39 mouse cellular contexts compared by ENCODE assay signal in the genomic region with DNA sequence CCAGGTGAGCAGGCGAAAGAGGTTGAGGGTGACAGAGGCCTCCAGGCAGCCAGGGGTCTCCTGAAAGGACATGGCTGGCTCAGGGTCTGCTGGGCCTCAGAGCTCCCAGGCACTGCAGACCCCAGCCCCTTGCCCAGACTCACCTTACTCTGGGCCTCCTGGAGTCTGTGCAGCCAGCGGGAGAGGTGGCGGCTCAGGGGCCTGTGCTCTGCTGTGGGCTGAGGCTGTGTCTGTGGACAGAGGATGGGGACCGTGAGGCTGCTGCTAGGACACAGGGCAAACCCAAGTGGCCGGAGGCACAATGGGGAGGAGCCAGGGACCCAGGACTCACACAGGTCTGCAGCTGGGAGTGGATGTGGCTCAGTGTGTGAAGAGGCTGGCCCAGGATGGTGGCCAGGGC. TPM values are rescaled to one million over a fixed set of nuclear protein-coding genes. Genes with fewer than 3 reads are reported as not detected.
DNase-seq lines count a peak whose midpoint lies in the region; ATAC-seq and TF ChIP-seq lines count a peak whose summit lies in the region.
"Had no signal": no experiment of that assay in that cellular context is flagged by ENCODE, and none has a peak within 500 bp of the region (broad histone marks: within the 10 kb centered on the region; RNA-seq: fewer than 3 reads in every experiment).

No protein-coding gene starts in this region.

- no peak overlapping the region for H3K27ac ChIP-seq in heart, embryonic 14.5 days (replicated peaks in 1 of 2; ENCODE audit: control insufficient read depth in 1 of 2, insufficient read depth in 1 of 2, low read depth in 2 of 2, low read length in 2 of 2)
- H3K27ac ChIP-seq in heart, adult 2 months, result no peak overlapping the region
- no peak overlapping the region for H3K27ac ChIP-seq in lung, embryonic 15.5 days
- no peak overlapping the region for H3K27ac ChIP-seq in stomach, embryonic 14.5 days (ENCODE audit: low read length)
- no peak overlapping the region for H3K27ac ChIP-seq in hindbrain, embryonic 16.5 days (ENCODE audit: low read depth, low read length)
- H3K27ac ChIP-seq: embryonic facial prominence, embryonic 12.5 days; heart, embryonic 10.5 days; hindbrain, embryonic 13.5 days; liver, embryonic 14.5 days; stomach, embryonic 15.5 days had no signal

- DNase-seq in heart, adult 2 months, result no peak
- DNase-seq in lung, postnatal 14 days, result no peak
- DNase-seq in frontal cortex, adult 2 months (ENCODE audit: extremely low spot score in 1 of 2, low spot score in 1 of 2), result no peak
- DNase-seq: adrenal gland, postnatal 10 days; cerebellum, adult 11 months; cerebellum, adult 9-10 months; cerebellum, postnatal 36 days; forebrain, postnatal 0 days; gastrocnemius, postnatal 10 days; heart, postnatal 4 days; kidney, adult 9 months; layer of hippocampus, adult 9-11 months; liver; lung, adult 2 months; right cerebral cortex, adult 18-20 months; right cerebral cortex, postnatal 4 days; thymus, adult 18-20 months; thymus, postnatal 25 days had no signal

- no peak overlapping the region for H3K4me3 ChIP-seq in heart, embryonic 14.5 days (ENCODE audit: control insufficient read depth in 1 of 2, insufficient read depth in 1 of 2, low read depth in 1 of 2, low read length in 2 of 2)
- no peak overlapping the region for H3K4me3 ChIP-seq in heart, adult 2 months
- no peak overlapping the region for H3K4me3 ChIP-seq in lung, embryonic 15.5 days
- H3K4me3 ChIP-seq in stomach, embryonic 14.5 days (ENCODE audit: low read depth, low read length), result no peak overlapping the region
- H3K4me3 ChIP-seq in hindbrain, embryonic 16.5 days (ENCODE audit: low read length), result no peak overlapping the region
- H3K4me3 ChIP-seq: embryonic facial prominence, embryonic 12.5 days; erythroblast, embryonic 14.5 days; heart, embryonic 10.5 days; hindbrain, embryonic 13.5 days; stomach, embryonic 15.5 days had no signal

- ATAC-seq in heart, embryonic 14.5 days (ENCODE audit: insufficient number of reproducible peaks, insufficient read depth, low FRiP score, low read depth), result 0 out of 2 replicates have a peak, but pooled peaks have one; percentile 54
- ATAC-seq in lung, embryonic 15.5 days (ENCODE audit: borderline replicate concordance, extremely low read depth, low FRiP score, low TSS enrichment), result peak; percentile 39; the same call in 1 of the 2 replicates
- ATAC-seq in stomach, embryonic 14.5 days (ENCODE audit: insufficient number of reproducible peaks, insufficient read depth, low FRiP score, low read depth), result 0 out of 2 replicates have a peak, but pooled peaks have one; percentile 42
- no peak for ATAC-seq in hindbrain, embryonic 16.5 days
- ATAC-seq: forebrain, postnatal 0 days; midbrain, embryonic 16.5 days; Patski had no signal

- intact Hi-C loops in heart, adult 2 months (cut with DNase I), result no loop called here

- no peak for TF ChIP-seq CTCF in heart, adult 2 months (IDR thresholded peaks at IDR 0.05)

- no peaks in the 10 kb centered on the region for H3K27me3 ChIP-seq in heart, embryonic 14.5 days (ENCODE audit: control insufficient read depth, insufficient read depth, low read length)
- H3K27me3 ChIP-seq in heart, adult 2 months (ENCODE audit: control insufficient read depth, insufficient read depth, low read length), result no peaks in the 10 kb centered on the region
- H3K27me3 ChIP-seq in lung, embryonic 15.5 days, result no peaks in the 10 kb centered on the region
- no peaks in the 10 kb centered on the region for H3K27me3 ChIP-seq in stomach, embryonic 14.5 days (ENCODE audit: control insufficient read depth, insufficient read depth, low read length)
- H3K27me3 ChIP-seq in hindbrain, embryonic 16.5 days (replicated peaks; ENCODE audit: control insufficient read depth, insufficient read depth, low read length), result no peaks in the 10 kb centered on the region
- H3K27me3 ChIP-seq: embryonic facial prominence, embryonic 12.5 days; stomach, embryonic 15.5 days had no signal

- no peak for TF ChIP-seq POLR2A in heart, adult 2 months (IDR thresholded peaks at IDR 0.05; ENCODE audit: insufficient read depth, low read depth, low read length)

- H3K4me1 ChIP-seq in heart, embryonic 14.5 days (ENCODE audit: control insufficient read depth in 2 of 2, insufficient read depth in 2 of 2, low read length in 2 of 2), result no peaks in the 10 kb centered on the region
- H3K4me1 ChIP-seq in heart, adult 2 months (ENCODE audit: control insufficient read depth, insufficient read depth, low read length), result no peaks in the 10 kb centered on the region
- no peaks in the 10 kb centered on the region for H3K4me1 ChIP-seq in lung, embryonic 15.5 days
- no peaks in the 10 kb centered on the region for H3K4me1 ChIP-seq in stomach, embryonic 14.5 days (ENCODE audit: control insufficient read depth, insufficient read depth, low read length)
- H3K4me1 ChIP-seq in hindbrain, embryonic 16.5 days (ENCODE audit: control insufficient read depth, insufficient read depth, low read depth, low read length), result no peaks in the 10 kb centered on the region
- H3K4me1 ChIP-seq: embryonic facial prominence, embryonic 12.5 days; hindbrain, embryonic 13.5 days had no signal

- H3K4me2 ChIP-seq in heart, embryonic 14.5 days (ENCODE audit: low read length), result no peak overlapping the region
- no peak overlapping the region for H3K4me2 ChIP-seq in lung, embryonic 15.5 days
- no peak overlapping the region for H3K4me2 ChIP-seq in stomach, embryonic 14.5 days (replicated peaks; ENCODE audit: low read depth, low read length)
- H3K4me2 ChIP-seq in hindbrain, embryonic 16.5 days (ENCODE audit: low read length), result no peak overlapping the region
- H3K4me2 ChIP-seq: embryonic facial prominence, embryonic 12.5 days; hindbrain, embryonic 13.5 days; midbrain, embryonic 11.5 days; stomach, embryonic 15.5 days had no signal

- no peaks in the 10 kb centered on the region for H3K36me3 ChIP-seq in heart, embryonic 14.5 days (ENCODE audit: control insufficient read depth, insufficient read depth, low read length)
- no peaks in the 10 kb centered on the region for H3K36me3 ChIP-seq in heart, adult 2 months (ENCODE audit: control insufficient read depth, insufficient read depth, low read length)
- H3K36me3 ChIP-seq in lung, embryonic 15.5 days, result no peaks in the 10 kb centered on the region
- no peaks in the 10 kb centered on the region for H3K36me3 ChIP-seq in stomach, embryonic 14.5 days (ENCODE audit: control insufficient read depth, insufficient read depth, low read length)
- H3K36me3 ChIP-seq in hindbrain, embryonic 16.5 days (ENCODE audit: control insufficient read depth, insufficient read depth, low read length), result no peaks in the 10 kb centered on the region
- H3K36me3 ChIP-seq: embryonic facial prominence, embryonic 12.5 days; heart, embryonic 10.5 days; hindbrain, embryonic 13.5 days; stomach, embryonic 15.5 days had no signal

- WGBS in heart, embryonic 14.5 days, result 85% methylated on average over 5 of the region's 5 CpGs
- 86% methylated on average over 5 of the region's 5 CpGs for WGBS in heart, adult 2 months
- 75% methylated on average over 5 of the region's 5 CpGs for WGBS in lung, embryonic 15.5 days
- 83% methylated on average over 5 of the region's 5 CpGs for WGBS in stomach, embryonic 14.5 days
- 87% methylated on average over 5 of the region's 5 CpGs for WGBS in hindbrain, embryonic 16.5 days

- TF ChIP-seq EP300 in heart, adult 2 months (IDR thresholded peaks at IDR 0.05; ENCODE audit: insufficient read depth, low read depth, low read length), result no peak

- no peak overlapping the region for H3K9ac ChIP-seq in heart, embryonic 14.5 days (ENCODE audit: low read length)
- H3K9ac ChIP-seq in heart, adult 2 months (ENCODE audit: low read depth, low read length), result no peak overlapping the region
- no peak overlapping the region for H3K9ac ChIP-seq in lung, embryonic 15.5 days
- H3K9ac ChIP-seq in stomach, embryonic 14.5 days (replicated peaks; ENCODE audit: low read depth, low read length), result no peak overlapping the region
- H3K9ac ChIP-seq in hindbrain, embryonic 16.5 days (ENCODE audit: low read depth, low read length), result no peak overlapping the region
- H3K9ac ChIP-seq: embryonic facial prominence, embryonic 12.5 days; forebrain, postnatal 0 days; hindbrain, embryonic 13.5 days; liver, embryonic 14.5 days; stomach, embryonic 15.5 days had no signal

- H3K79me2 ChIP-seq in heart, adult 2 months (replicated peaks; ENCODE audit: control insufficient read depth, insufficient read depth, low read length), result no peaks in the 10 kb centered on the region

- H3K9me3 ChIP-seq in heart, embryonic 14.5 days (ENCODE audit: control insufficient read depth, low read length), result no peaks in the 10 kb centered on the region
- no peaks in the 10 kb centered on the region for H3K9me3 ChIP-seq in lung, embryonic 15.5 days
- H3K9me3 ChIP-seq in stomach, embryonic 14.5 days (ENCODE audit: control insufficient read depth, low read depth, low read length), result no peaks in the 10 kb centered on the region
- H3K9me3 ChIP-seq in hindbrain, embryonic 16.5 days (ENCODE audit: control insufficient read depth, low read length), result no peaks in the 10 kb centered on the region
- H3K9me3 ChIP-seq: embryonic facial prominence, embryonic 12.5 days; heart, embryonic 10.5 days; hindbrain, embryonic 13.5 days; stomach, embryonic 15.5 days had no signal

RNA-seq across cellular contexts. Expression of a gene that starts 25.6 kb away (rescaled TPM):
- polyA plus RNA-seq in heart, embryonic 14.5 days (2014; fragmentation: Nextera tagmentation; extraction: Ambion mirVana), result 1.6 and 2.1 TPM in 2 replicates
- total RNA-seq in heart, adult 2 months (2021), result under 1 TPM; 0.68 to 0.73 TPM
- 0.82 and 1.3 TPM in 2 replicates for polyA plus RNA-seq in heart, adult 2 months (2012; rRNA removed)
- polyA plus RNA-seq in lung, embryonic 15.5 days (2015; fragmentation: Nextera tagmentation; extraction: Ambion mirVana), result 3.1 and 3.8 TPM in 2 replicates
- 4.2 and 5.3 TPM in 2 replicates for polyA plus RNA-seq in stomach, embryonic 14.5 days (2014; fragmentation: Nextera tagmentation; extraction: Ambion mirVana)
- polyA plus RNA-seq in frontal cortex, adult 2 months (2012; rRNA removed), result 39.9 and 40.4 TPM in 2 replicates
- polyA plus RNA-seq in hindbrain, embryonic 16.5 days (2015; fragmentation: Nextera tagmentation; extraction: Ambion mirVana), result 15.1 and 17.3 TPM in 2 replicates

RNA-seq across cellular contexts. Expression of a gene that starts 32.9 kb away (rescaled TPM):
- not detected in 2 replicates for polyA plus RNA-seq in heart, embryonic 14.5 days (2014; fragmentation: Nextera tagmentation; extraction: Ambion mirVana)
- total RNA-seq in heart, adult 2 months (2021), result not detected
- polyA plus RNA-seq in heart, adult 2 months (2012; rRNA removed), result not detected in 2 replicates
- polyA plus RNA-seq in lung, embryonic 15.5 days (2015; fragmentation: Nextera tagmentation; extraction: Ambion mirVana), result not detected in 2 replicates
- polyA plus RNA-seq in stomach, embryonic 14.5 days (2014; fragmentation: Nextera tagmentation; extraction: Ambion mirVana), result not detected in 2 replicates
- not detected in 2 replicates for polyA plus RNA-seq in frontal cortex, adult 2 months (2012; rRNA removed)
- polyA plus RNA-seq in hindbrain, embryonic 16.5 days (2015; fragmentation: Nextera tagmentation; extraction: Ambion mirVana), result not detected in 2 replicates
- total RNA-seq: adrenal gland, postnatal 10 days; forebrain, postnatal 0 days; gastrocnemius, postnatal 10 days; heart, postnatal 4 days; left cerebral cortex, postnatal 14 days; megakaryocyte progenitor cell, adult 5-6 weeks; MEL had no signal
- polyA plus RNA-seq: embryonic facial prominence, embryonic 12.5 days; erythroblast, embryonic 14.5 days; forebrain, embryonic 11.5 days; forebrain, postnatal 0 days; gonadal fat pad, adult 2 months; heart, embryonic 10.5 days; heart, postnatal 0 days; hindbrain, embryonic 13.5 days; limb, embryonic 11.5 days; liver, embryonic 14.5 days; lung, adult 2 months; midbrain, embryonic 11.5 days; midbrain, embryonic 16.5 days; neural tube, embryonic 11.5 days; Patski; stomach, embryonic 15.5 days had no signal

RNA-seq across cellular contexts. Expression of a gene that starts 40.1 kb away (rescaled TPM):
- 8.4 and 8.6 TPM in 2 replicates for polyA plus RNA-seq in heart, embryonic 14.5 days (2014; fragmentation: Nextera tagmentation; extraction: Ambion mirVana)
- 1 to 10 TPM; 3.8 to 5.3 TPM for total RNA-seq in heart, adult 2 months (2021)
- 6.8 and 7.1 TPM in 2 replicates for polyA plus RNA-seq in heart, adult 2 months (2012; rRNA removed)
- 36.5 and 38.9 TPM in 2 replicates for polyA plus RNA-seq in lung, embryonic 15.5 days (2015; fragmentation: Nextera tagmentation; extraction: Ambion mirVana)
- 17.0 and 17.2 TPM in 2 replicates for polyA plus RNA-seq in stomach, embryonic 14.5 days (2014; fragmentation: Nextera tagmentation; extraction: Ambion mirVana)
- 4.0 and 5.2 TPM in 2 replicates for polyA plus RNA-seq in frontal cortex, adult 2 months (2012; rRNA removed)
- 2.5 and 3.8 TPM in 2 replicates for polyA plus RNA-seq in hindbrain, embryonic 16.5 days (2015; fragmentation: Nextera tagmentation; extraction: Ambion mirVana)

RNA-seq across cellular contexts. Expression of a gene that starts 45.3 kb away (rescaled TPM):
- polyA plus RNA-seq in heart, embryonic 14.5 days (2014; fragmentation: Nextera tagmentation; extraction: Ambion mirVana), result not detected in 2 replicates
- total RNA-seq in heart, adult 2 months (2021), result not detected
- polyA plus RNA-seq in heart, adult 2 months (2012; rRNA removed), result not detected in 2 replicates
- polyA plus RNA-seq in lung, embryonic 15.5 days (2015; fragmentation: Nextera tagmentation; extraction: Ambion mirVana), result not detected in 2 replicates
- polyA plus RNA-seq in stomach, embryonic 14.5 days (2014; fragmentation: Nextera tagmentation; extraction: Ambion mirVana), result not detected in 2 replicates
- polyA plus RNA-seq in frontal cortex, adult 2 months (2012; rRNA removed), result not detected in 2 replicates
- polyA plus RNA-seq in hindbrain, embryonic 16.5 days (2015; fragmentation: Nextera tagmentation; extraction: Ambion mirVana), result not detected in 2 replicates
- total RNA-seq: adrenal gland, postnatal 10 days; forebrain, postnatal 0 days; gastrocnemius, postnatal 10 days; heart, postnatal 4 days; left cerebral cortex, postnatal 14 days; megakaryocyte progenitor cell, adult 5-6 weeks; MEL had no signal
- polyA plus RNA-seq: embryonic facial prominence, embryonic 12.5 days; erythroblast, embryonic 14.5 days; forebrain, embryonic 11.5 days; forebrain, postnatal 0 days; gonadal fat pad, adult 2 months; heart, embryonic 10.5 days; heart, postnatal 0 days; hindbrain, embryonic 13.5 days; limb, embryonic 11.5 days; liver, embryonic 14.5 days; lung, adult 2 months; midbrain, embryonic 11.5 days; midbrain, embryonic 16.5 days; neural tube, embryonic 11.5 days; Patski; stomach, embryonic 15.5 days had no signal
